In the genomic region with DNA sequence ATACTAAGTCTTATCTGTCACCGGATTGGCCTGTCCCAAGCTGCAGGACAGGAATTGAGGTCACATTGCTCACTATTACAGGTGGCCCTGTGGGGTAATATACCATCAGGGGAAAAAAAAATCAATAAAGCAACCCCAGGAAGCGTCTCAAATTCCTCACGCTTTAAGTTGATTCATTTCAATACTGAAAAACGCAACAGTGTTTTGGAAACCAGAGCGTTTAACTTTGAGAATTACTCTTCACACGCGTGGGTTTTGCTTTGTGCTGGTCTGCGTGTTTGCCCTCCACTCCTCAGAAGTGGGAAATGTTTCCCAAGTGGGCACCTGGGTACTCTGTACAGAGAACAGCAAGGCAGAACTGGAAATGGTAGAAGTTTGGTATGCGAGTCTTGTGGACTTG, we compare ENCODE assay signal across 23 mouse cellular contexts. TPM values are rescaled to one million over a fixed set of nuclear protein-coding genes. Genes with fewer than 3 reads are reported as not detected.
"Had no signal": no experiment of that assay in that cellular context is flagged by ENCODE, and none has a peak within 500 bp of the region (broad histone marks: within the 10 kb centered on the region; RNA-seq: fewer than 3 reads in every experiment).

No protein-coding gene starts in this region.

- ATAC-seq: forebrain, embryonic 16.5 days had no signal

- DNase-seq: cerebellum, adult 8-10 months; cerebellum, adult 9-10 months; cerebellum, adult 9-11 months; cerebellum, postnatal 36 days; gastrocnemius, adult 2 months; gastrocnemius, postnatal 25 days; gastrocnemius, postnatal 36 days; heart, adult 11 months; heart, adult 18-20 months; heart, adult 2 months had no signal

- H3K9me3 ChIP-seq: embryonic facial prominence, embryonic 10.5 days; embryonic facial prominence, embryonic 12.5 days; embryonic facial prominence, embryonic 13.5 days; embryonic facial prominence, embryonic 15.5 days; forebrain, embryonic 12.5 days; forebrain, embryonic 13.5 days; forebrain, embryonic 15.5 days had no signal

- H3K4me3 ChIP-seq: embryonic facial prominence, embryonic 10.5 days; embryonic facial prominence, embryonic 12.5 days; embryonic facial prominence, embryonic 13.5 days; embryonic facial prominence, embryonic 15.5 days; erythroblast, embryonic 14.5 days; forebrain, embryonic 10.5 days; forebrain, embryonic 12.5 days; forebrain, embryonic 13.5 days; forebrain, embryonic 15.5 days; gastrocnemius, adult 2 months; heart, adult 2 months had no signal

- H3K9ac ChIP-seq: embryonic facial prominence, embryonic 12.5 days; embryonic facial prominence, embryonic 13.5 days; embryonic facial prominence, embryonic 15.5 days; forebrain, embryonic 12.5 days; forebrain, embryonic 13.5 days; forebrain, embryonic 15.5 days; forebrain, postnatal 0 days had no signal

- H3K4me1 ChIP-seq: embryonic facial prominence, embryonic 12.5 days; forebrain, embryonic 10.5 days; forebrain, embryonic 12.5 days; forebrain, embryonic 13.5 days had no signal

- H3K36me3 ChIP-seq: embryonic facial prominence, embryonic 13.5 days; embryonic facial prominence, embryonic 15.5 days; forebrain, embryonic 12.5 days; forebrain, embryonic 15.5 days had no signal

- H3K27ac ChIP-seq: embryonic facial prominence, embryonic 10.5 days; embryonic facial prominence, embryonic 12.5 days; embryonic facial prominence, embryonic 13.5 days; embryonic facial prominence, embryonic 15.5 days; forebrain, embryonic 10.5 days; forebrain, embryonic 12.5 days; forebrain, embryonic 13.5 days; forebrain, embryonic 15.5 days; gastrocnemius, adult 2 months; heart, adult 2 months had no signal

- H3K4me2 ChIP-seq: embryonic facial prominence, embryonic 12.5 days; embryonic facial prominence, embryonic 13.5 days; embryonic facial prominence, embryonic 15.5 days; forebrain, embryonic 12.5 days; forebrain, embryonic 13.5 days; forebrain, embryonic 15.5 days had no signal

- H3K27me3 ChIP-seq: embryonic facial prominence, embryonic 12.5 days; embryonic facial prominence, embryonic 13.5 days; embryonic facial prominence, embryonic 15.5 days; forebrain, embryonic 12.5 days; forebrain, embryonic 13.5 days; forebrain, embryonic 15.5 days had no signal

RNA-seq across cellular contexts. Expression of a gene that starts 13.6 kb away (rescaled TPM):
- total RNA-seq: common myeloid progenitor, adult 5-6 weeks; granulocyte monocyte progenitor cell, adult 5-6 weeks had no signal
- polyA plus RNA-seq: erythroblast, embryonic 14.5 days had no signal
